Mouse (Mus musculus) ES-Bruce4 (cell line): ENCODE measurements around the gene Spc24. TPM values are rescaled to one million over a fixed set of nuclear protein-coding genes. Genes with fewer than 3 reads are reported as not detected.

ENCODE experiments used
- H3K27ac ChIP-seq: 2 replicates; pipeline ENCODE4 v1.5.1; 2012; ENCODE audit warnings: low read length, inconsistent platforms; ENCODE audit not compliant: insufficient read depth
- H3K27me3 ChIP-seq: 2 replicates; pipeline ENCODE4 v1.6.1; 2012; ENCODE audit warnings: mild to moderate bottlenecking, low read length, inconsistent platforms; ENCODE audit not compliant: control insufficient read depth, poor library complexity, insufficient read depth, severe bottlenecking
- H3K36me3 ChIP-seq: 2 replicates; pipeline ENCODE4 v1.6.1; 2012; ENCODE audit warnings: inconsistent platforms, mild to moderate bottlenecking, low read length, moderate library complexity; ENCODE audit not compliant: control insufficient read depth, poor library complexity, insufficient read depth, severe bottlenecking
- H3K4me1 ChIP-seq: one replicate; pipeline ENCODE4 v1.8.1; 2011; ENCODE audit warnings: low read length; ENCODE audit not compliant: control insufficient read depth, insufficient read depth
- H3K4me3 ChIP-seq: 2 replicates; pipeline ENCODE4 v1.5.1; 2011; ENCODE audit warnings: low read depth, mild to moderate bottlenecking, low read length
- H3K9ac ChIP-seq: 2 replicates; pipeline ENCODE4 v1.6.1; 2012; ENCODE audit warnings: low read depth, mild to moderate bottlenecking, inconsistent platforms; ENCODE audit not compliant: poor library complexity, severe bottlenecking
- H3K9me3 ChIP-seq: replicated peaks from 2 replicates; pipeline ENCODE4 v1.6.1; 2012; ENCODE audit warnings: mild to moderate bottlenecking, low read length, inconsistent platforms; ENCODE audit not compliant: control insufficient read depth, poor library complexity, insufficient read depth, severe bottlenecking
- CTCF ChIP-seq: IDR thresholded peaks from one replicate; pipeline ENCODE4 v1.8.1; 2011; ENCODE audit warnings: low read depth, low read length
- EP300 ChIP-seq: IDR thresholded peaks from 2 replicates; pipeline ENCODE4 v1.6.1; 2011; ENCODE audit warnings: low read depth, low read length; ENCODE audit not compliant: insufficient read depth
- POLR2A ChIP-seq: IDR thresholded peaks from one replicate; pipeline ENCODE4 v1.8.1; 2011; ENCODE audit warnings: low read length; ENCODE audit not compliant: insufficient read depth
- polyA plus RNA-seq: library from polyadenylated mRNA; stranded (reverse); fragments of >200 nt; gene quantifications from 2 replicates; pipeline ENCODE4 v1.2.4, GENCODE M21; 2011; ENCODE audit warnings: low read depth; ENCODE audit not compliant: missing spikeins, insufficient read depth, insufficient read length

The Spc24 gene
- polyA plus RNA-seq, 1 experiment: 62.5 TPM

DNA sequence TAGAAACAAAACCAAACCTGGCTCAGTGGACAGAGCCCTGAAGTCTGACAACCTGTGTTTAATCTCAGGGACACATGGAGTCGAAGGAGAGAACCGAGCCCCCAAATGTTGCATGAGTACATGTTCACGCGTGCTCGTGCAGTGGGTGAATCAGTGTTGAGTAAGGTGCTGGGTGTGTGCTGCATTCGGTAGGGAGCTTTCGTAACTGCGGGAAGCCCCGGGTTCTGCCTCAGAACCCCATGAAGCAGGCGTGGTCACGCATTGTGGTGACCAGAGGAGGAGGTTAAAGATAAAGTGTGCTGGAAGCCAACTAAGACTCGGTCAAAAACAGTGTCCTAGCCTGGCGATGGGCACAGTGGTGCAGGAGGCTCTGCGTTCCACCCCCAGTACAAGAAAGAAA lies 19.7 kb downstream of the Spc24 start:
- Histone ChIP-seq H3K27ac (no peak overlapping the region), H3K4me3 (no peak overlapping the region), H3K27me3 (no peaks in the 10 kb centered on the region), H3K9ac (no peak overlapping the region), H3K36me3 (peaks cover 79% of the 10 kb centered on the region), H3K9me3 (no peaks in the 10 kb centered on the region), H3K4me1 (no peaks in the 10 kb centered on the region)
- TF ChIP-seq POLR2A (no peak), CTCF (no peak), EP300 (no peak)

- no peak overlapping the region for H3K9ac ChIP-seq
- TF ChIP-seq EP300 (no peak), CTCF (no peak), POLR2A (no peak)
- H3K36me3 ChIP-seq: peaks cover 78% of the 10 kb centered on the region
- no peaks in the 10 kb centered on the region for H3K4me1 ChIP-seq
- no peak overlapping the region for H3K27ac ChIP-seq
- H3K27me3 ChIP-seq: no peaks in the 10 kb centered on the region
- H3K4me3 ChIP-seq: no peak overlapping the region
- H3K9me3 ChIP-seq: no peaks in the 10 kb centered on the region
These were observed 21.3 kb downstream of the Spc24 start for GRCm38 (mm10) chr9:21738776-21739175.

DNA sequence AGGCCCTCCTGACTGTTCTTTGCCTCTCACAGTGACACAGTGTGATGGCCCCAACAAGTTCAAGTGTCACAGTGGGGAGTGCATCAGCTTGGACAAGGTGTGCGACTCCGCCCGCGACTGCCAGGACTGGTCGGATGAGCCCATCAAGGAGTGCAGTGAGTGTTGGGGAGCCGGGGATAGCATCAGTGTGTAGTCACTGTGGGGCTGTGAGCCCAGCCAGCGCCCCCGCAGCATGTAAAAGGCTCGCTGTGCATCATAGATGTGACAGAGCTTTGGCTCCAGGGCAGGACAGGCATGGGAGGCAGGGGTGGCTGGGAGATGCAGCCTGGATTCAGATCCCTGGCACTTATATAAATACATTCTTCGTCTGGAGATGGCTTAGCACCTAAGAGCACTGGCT lies 22.9 kb downstream of the Spc24 start:
- H3K27me3 ChIP-seq: no peaks in the 10 kb centered on the region
- H3K9ac ChIP-seq: no peak overlapping the region
- H3K27ac ChIP-seq: no peak overlapping the region
- H3K36me3 ChIP-seq: peaks cover 80% of the 10 kb centered on the region
- no peak for TF ChIP-seq EP300
- TF ChIP-seq POLR2A: no peak
- no peak for TF ChIP-seq CTCF
- H3K4me1 ChIP-seq: no peaks in the 10 kb centered on the region
- H3K9me3 ChIP-seq: no peaks in the 10 kb centered on the region
- no peak overlapping the region for H3K4me3 ChIP-seq

- peaks cover 80% of the 10 kb centered on the region for H3K36me3 ChIP-seq
- no peak overlapping the region for H3K9ac ChIP-seq
- H3K9me3 ChIP-seq: no peaks in the 10 kb centered on the region
- no peak overlapping the region for H3K4me3 ChIP-seq
- H3K27me3 ChIP-seq: no peaks in the 10 kb centered on the region
- TF ChIP-seq CTCF: no peak
- TF ChIP-seq EP300: no peak
- TF ChIP-seq POLR2A: no peak
- H3K4me1 ChIP-seq: no peaks in the 10 kb centered on the region
- no peak overlapping the region for H3K27ac ChIP-seq
These were observed 23.5 kb downstream of the Spc24 start for GRCm38 (mm10) chr9:21736580-21736979.

GRCm38 (mm10) chr9:21735126-21735525 lies 25.0 kb downstream of the Spc24 start:
- TF ChIP-seq CTCF (no peak), EP300 (no peak), POLR2A (no peak)
- no peaks in the 10 kb centered on the region for H3K4me1 ChIP-seq
- H3K27me3 ChIP-seq: no peaks in the 10 kb centered on the region
- no peaks in the 10 kb centered on the region for H3K9me3 ChIP-seq
- H3K4me3 ChIP-seq: no peak overlapping the region
- H3K9ac ChIP-seq: no peak overlapping the region
- H3K27ac ChIP-seq: no peak overlapping the region
- H3K36me3 ChIP-seq: peaks cover 82% of the 10 kb centered on the region

GRCm38 (mm10) chr9:21733989-21734388 lies 26.1 kb downstream of the Spc24 start:
- no peaks in the 10 kb centered on the region for H3K27me3 ChIP-seq
- no peak overlapping the region for H3K4me3 ChIP-seq
- no peaks in the 10 kb centered on the region for H3K9me3 ChIP-seq
- TF ChIP-seq EP300 (no peak), POLR2A (no peak), CTCF (no peak)
- peaks cover 2% of the 10 kb centered on the region for H3K4me1 ChIP-seq
- no peak overlapping the region for H3K27ac ChIP-seq
- no peak overlapping the region for H3K9ac ChIP-seq
- H3K36me3 ChIP-seq: peaks cover 73% of the 10 kb centered on the region
